Mouse (Mus musculus): ENCODE results near the gene Meltf.

DNA sequence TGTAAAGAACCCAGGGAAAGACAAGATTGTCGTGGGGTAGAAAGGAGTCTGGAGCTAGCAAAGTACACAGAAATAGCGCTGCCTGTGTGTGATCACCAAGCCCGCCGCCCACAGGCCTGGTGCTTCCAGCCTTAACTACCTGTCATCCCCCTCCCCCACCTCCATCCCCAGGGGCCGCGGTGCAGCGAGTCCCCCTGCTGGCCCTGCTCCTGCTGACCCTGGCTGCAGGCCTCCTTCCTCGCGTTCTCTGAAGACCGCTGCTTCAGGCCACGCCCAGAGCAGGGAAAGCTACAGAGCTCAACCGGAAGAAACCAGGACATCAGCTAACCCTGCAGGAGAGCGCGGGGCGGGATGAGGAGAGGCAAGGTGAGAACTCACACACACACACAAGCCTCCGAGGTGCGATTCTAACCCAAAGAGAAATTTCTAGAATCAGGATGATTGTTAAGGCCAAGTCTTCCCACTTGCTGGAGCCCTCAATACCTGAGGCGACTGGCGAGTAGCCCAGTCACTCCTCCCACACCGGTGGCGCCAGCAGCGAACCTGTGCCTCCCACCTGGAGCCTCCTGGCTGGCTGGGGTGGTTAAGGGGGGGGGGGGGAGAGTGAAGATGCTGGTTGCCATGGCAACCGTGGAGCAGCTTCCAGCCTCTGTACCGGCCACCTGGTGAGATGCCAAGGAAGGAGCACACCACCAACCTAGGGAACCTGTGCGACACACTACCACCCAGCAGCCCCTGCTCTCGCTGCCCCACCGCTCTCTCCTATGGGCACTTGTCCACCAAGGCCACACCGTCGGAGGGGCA is 18.6 kb downstream of the Meltf start:
- TF ChIP-seq CTCF (IDR thresholded peaks at IDR 0.05; ENCODE audit: extremely low read depth, insufficient read length, insufficient replicate concordance, low read depth, low read length) (no peak), POLR2A (IDR thresholded peaks at IDR 0.05; ENCODE audit: low read depth, low read length) (no peak)
